Mouse (Mus musculus) induced T-regulatory cell, adult 2 months (primary cell): ENCODE results near the gene H2-DMb1.
"Not testable (repeated sequence)": the region's sequence is repeated elsewhere in the genome, so short reads cannot be mapped to it uniquely, and the experiment has no call there.

ENCODE experiments used
- DNase-seq: peaks from one replicate; pipeline ENCODE4 v3.0.0-alpha.2; 2012; ENCODE audit warnings: low read depth

Gene H2-DMb1

GRCm38 (mm10) chr17:34144221-34144620 is 8.7 kb upstream of the H2-DMb1 start:
- DNase-seq: not testable (repeated sequence)

DNA sequence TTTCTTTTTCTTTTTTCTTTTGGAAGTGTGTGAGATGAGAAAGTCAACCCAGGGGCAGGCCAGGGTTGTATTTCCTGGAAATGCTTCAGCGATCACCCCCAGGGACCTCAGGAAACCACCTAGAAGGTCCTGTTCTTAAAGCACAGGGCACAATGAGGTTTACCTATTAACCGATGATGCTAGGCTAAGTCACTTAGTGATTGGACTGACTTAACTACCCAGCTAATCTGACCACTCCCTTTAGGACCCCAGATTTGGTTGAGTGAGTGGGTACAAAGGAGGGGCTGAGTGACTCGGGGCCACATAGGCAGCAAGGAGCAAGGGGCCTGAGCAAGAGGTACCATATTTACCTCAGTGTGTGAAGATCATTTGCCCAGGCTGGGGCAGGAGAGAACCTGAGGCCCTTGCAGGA is 7.9 kb upstream of the H2-DMb1 start:
- peak; percentile 59 for DNase-seq

DNA sequence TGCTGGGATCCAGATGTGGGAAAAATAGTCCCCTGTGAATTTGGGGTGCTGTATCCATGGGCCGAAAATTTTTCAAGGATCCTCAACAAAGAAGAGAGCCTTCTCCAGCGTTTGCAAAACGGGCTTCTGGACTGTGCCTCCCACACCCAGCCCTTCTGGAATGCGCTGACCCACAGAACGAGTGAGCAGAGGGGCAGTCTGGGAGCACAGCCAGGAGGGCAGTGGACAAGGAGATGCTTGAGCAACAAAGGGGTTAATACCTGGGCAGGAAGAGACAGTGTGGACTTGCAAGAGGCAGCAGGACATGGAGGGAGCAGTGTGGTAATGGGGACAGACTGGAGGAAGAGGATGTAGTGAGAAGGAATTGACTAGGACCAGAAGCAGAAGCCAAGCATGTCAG is 2.7 kb downstream of the H2-DMb1 start:
- no peak for DNase-seq

GRCm38 (mm10) chr17:34164202-34164895 is 11.5 kb downstream of the H2-DMb1 start:
- peak; percentile 56 for DNase-seq

DNA sequence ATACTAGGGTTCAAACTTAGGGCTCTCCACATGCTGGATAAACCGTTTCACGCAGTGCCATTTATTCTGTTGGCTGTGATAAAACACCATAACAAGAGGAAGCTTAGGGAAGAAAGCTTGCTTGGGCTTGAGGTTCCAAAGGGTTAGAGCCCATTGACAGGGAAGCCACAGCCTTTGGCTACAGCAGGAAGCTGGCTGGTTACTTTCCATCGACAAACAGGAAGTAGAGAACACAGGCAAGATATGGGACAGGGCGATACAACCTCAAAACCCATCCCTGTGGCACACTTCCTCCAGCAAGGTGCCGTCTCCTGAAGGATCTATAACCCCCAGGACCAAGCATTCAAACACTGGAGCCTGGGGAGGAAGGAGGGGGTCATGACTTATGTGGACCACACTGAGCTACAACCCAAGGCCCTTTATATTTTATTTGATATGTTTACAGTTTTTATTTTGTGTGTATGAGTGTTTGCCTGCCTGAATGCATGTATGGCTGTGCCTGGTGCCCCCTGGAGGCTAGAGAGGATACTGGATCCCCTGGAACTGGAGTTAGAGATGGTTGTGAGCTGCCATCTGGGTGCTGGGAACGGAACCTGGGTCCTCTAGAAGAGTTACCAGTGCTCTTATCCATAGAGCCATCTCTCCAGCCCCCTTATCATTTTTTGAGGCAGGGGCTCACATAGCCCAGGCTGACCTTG is 12.3 kb downstream of the H2-DMb1 start:
- peak; percentile 66 for DNase-seq

DNA sequence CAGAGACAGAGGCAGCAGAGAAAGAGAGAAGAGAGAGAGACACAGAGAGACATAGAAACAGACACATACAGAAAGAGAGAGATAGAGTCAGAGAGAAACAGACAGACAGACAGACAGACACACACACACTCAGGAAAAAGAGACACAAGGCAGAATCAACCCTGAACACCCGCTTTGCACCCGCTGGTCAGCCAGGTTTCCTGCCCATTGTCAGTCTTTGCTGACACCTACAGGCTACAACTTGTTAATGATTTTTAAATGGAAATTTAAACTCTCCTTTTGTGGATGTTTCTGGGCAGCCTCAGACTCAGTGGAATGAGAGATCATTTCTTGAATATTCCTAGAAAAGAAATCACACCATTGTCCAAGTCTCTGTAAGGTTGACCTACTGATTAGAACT is 16.4 kb downstream of the H2-DMb1 start:
- peak; percentile 80 for DNase-seq

- DNase-seq: no peak
Observed at GRCm38 (mm10) chr17:34170487-34170876, 17.6 kb downstream of the H2-DMb1 start.

GRCm38 (mm10) chr17:34170877-34171498 is 18.1 kb downstream of the H2-DMb1 start:
- DNase-seq: peak; percentile 97

DNA sequence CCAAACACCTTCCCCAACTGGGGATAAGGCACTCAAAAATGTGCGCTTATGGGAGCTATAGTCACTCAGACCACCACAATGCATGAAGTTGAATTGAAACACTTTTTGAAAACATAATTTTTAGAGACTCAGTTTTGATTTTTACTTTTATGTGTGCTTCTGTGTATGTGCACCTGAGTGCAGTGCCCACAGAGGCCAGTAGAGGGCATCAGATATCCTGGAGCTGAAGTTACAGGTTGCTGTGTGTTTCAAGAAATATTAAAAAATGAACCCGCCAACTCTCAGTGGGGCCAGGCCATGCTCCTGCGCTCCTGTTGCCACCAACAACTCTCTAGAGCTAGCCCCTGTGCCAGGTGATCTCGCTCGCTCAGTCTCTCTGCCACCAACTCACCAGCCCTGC is 19.7 kb downstream of the H2-DMb1 start:
- DNase-seq: peak; percentile 60

- DNase-seq: peak; percentile 57
Observed at GRCm38 (mm10) chr17:34174075-34174474, 21.2 kb downstream of the H2-DMb1 start.

DNA sequence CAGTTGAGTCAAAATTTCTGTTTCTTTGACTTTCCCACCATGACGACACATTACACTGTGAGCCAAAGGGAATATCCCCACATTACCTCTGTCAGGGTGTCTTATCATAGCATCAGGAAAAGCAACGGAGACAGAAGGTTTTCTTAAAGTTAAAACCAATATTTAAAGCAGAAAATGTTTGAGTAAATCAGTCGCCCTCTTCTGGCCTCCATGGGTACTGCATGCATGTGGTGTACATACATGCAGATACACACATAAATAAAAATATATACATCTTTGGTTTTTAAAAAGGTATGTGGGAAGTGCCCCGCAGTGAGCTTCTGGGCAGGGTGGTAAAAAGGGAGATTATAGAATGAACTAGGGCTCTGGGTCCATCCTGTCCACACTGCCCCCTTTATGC is 24.3 kb downstream of the H2-DMb1 start:
- DNase-seq: peak; percentile 77

DNA sequence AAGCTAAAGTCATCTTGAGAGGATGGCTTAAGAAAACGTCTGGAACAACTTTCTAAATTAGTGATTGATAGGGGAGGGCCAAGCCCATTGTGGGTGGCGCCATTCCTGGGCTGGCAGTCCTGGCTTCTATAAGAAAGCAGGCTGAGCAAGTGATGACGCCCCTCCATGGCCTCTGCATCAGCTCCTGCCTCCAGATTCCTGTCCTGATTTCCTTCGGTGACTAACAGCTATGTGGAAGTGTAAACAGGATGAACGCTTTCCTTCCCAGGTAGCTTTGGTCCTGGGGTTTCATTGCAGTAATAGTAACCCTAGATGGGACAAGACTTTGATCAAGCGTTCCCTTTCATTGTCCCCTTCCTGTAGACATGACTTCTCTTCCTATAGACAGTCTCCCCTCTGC is 26.1 kb downstream of the H2-DMb1 start:
- DNase-seq: no peak

GRCm38 (mm10) chr17:34179913-34180859 is 27.3 kb downstream of the H2-DMb1 start:
- DNase-seq: peak; percentile 65

- DNase-seq: no peak
Observed at GRCm38 (mm10) chr17:34183564-34184219, 30.8 kb downstream of the H2-DMb1 start.

GRCm38 (mm10) chr17:34185526-34185925 is 32.7 kb downstream of the H2-DMb1 start:
- DNase-seq: no peak

DNA sequence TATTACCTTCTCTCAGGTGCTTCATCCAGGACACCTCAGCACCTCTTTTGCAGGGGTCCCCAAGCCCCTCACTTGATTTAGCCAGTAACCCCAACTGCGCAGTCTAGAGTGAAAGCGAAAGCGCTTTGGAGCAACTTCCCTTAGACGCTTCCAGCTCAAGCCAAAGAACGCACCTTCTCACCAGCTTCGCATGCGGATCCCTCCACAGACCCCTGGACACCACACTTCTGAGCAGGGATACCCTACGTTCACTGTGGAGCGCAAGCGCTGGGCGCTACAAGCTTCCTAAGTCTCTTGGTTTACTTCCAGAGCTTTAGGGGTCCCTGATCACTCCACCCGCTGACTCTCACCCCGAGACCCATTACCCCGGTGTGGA is 34.0 kb downstream of the H2-DMb1 start:
- no peak for DNase-seq

DNA sequence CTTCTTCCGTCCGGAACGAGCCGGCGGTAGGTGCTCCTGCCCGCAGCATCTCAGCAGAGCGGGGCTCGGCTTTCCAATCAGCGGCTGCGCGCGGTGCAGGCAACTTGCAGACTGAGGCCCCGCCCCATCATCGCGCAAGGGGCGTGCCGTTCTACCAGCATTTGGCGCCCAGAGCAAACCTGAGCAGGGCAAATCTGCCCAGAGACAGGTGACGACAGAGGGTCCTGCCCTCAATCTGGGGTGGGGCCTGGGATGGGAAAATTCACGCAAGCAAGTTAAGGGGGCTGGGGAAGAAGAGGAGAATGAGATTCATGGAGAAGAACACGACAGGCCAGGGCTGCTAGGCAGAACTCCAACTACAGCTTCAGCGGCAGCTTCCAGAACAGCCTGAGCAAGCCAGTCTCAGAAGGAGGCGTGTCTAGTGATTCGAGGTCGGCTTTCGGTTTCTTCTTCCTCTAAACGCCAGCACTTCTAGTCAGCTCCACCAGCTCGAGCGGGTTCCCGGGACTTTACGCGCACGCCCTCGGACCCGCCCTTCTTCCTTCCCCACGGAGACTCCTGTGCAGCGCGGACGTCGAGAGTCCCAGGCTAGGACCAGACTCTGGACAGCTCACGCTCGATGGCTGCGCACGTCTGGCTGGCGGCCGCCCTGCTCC is 34.5 kb downstream of the H2-DMb1 start, which contains the start of the genes Tap1 and Psmb9:
Gene Tap1 (plus strand): TSS at position 293 of the 656 bp plus-strand sequence.
Gene Psmb9 (minus strand): TSS at position 504 of the 656 bp plus-strand sequence.
- DNase-seq: peak; percentile 100

GRCm38 (mm10) chr17:34188010-34188409 is 35.1 kb downstream of the H2-DMb1 start:
- DNase-seq: peak; percentile 62

GRCm38 (mm10) chr17:34188986-34189385 is 36.1 kb downstream of the H2-DMb1 start:
- peak; percentile 58 for DNase-seq

GRCm38 (mm10) chr17:34192852-34193251 is 40.0 kb downstream of the H2-DMb1 start:
- no peak for DNase-seq

GRCm38 (mm10) chr17:34193468-34193867 is 40.6 kb downstream of the H2-DMb1 start:
- no peak for DNase-seq
